Mouse (Mus musculus): ENCODE measurements at regions not wholly inside any gene's neighbourhood (a gene's known extent, or its start where the extent isn't known, plus 50 kb on each side); places are given as distances from the start of the nearest gene placed in this dataset.
"Not testable (repeated sequence)": the region's sequence is repeated elsewhere in the genome, so short reads cannot be mapped to it uniquely, and the experiment has no call there.

GRCm38 (mm10) chr7:111172061-111172460 lies 89.2 kb upstream of the Eif4g2 start:
- no peak for DNase-seq (ENCODE audit: low spot score)

- not testable (repeated sequence) for DNase-seq (ENCODE audit: low spot score)
Observed at GRCm38 (mm10) chr7:111168546-111169233, 85.9 kb upstream of the Eif4g2 start.

- no peak for DNase-seq (ENCODE audit: low spot score)
Observed at GRCm38 (mm10) chr7:111164994-111165393, 82.2 kb upstream of the Eif4g2 start.

- peak; percentile 19 for DNase-seq (ENCODE audit: low spot score)
Observed at GRCm38 (mm10) chr7:111164276-111164675, 81.4 kb upstream of the Eif4g2 start.

- no peak for DNase-seq (ENCODE audit: low spot score)
Observed at GRCm38 (mm10) chr7:111163861-111164260, 81.0 kb upstream of the Eif4g2 start.

GRCm38 (mm10) chr7:111163321-111163720 lies 80.5 kb upstream of the Eif4g2 start:
- no peak for DNase-seq (ENCODE audit: low spot score)

GRCm38 (mm10) chr7:111158791-111159286 lies 76.0 kb upstream of the Eif4g2 start:
- no peak for DNase-seq (ENCODE audit: low spot score)

GRCm38 (mm10) chr7:111157754-111158325 lies 75.0 kb upstream of the Eif4g2 start:
- DNase-seq (ENCODE audit: low spot score) = no peak

- peak; percentile 45 for DNase-seq (ENCODE audit: low spot score)
Observed at GRCm38 (mm10) chr7:111157287-111157686, 74.5 kb upstream of the Eif4g2 start.

GRCm38 (mm10) chr7:111156472-111157231 lies 73.8 kb upstream of the Eif4g2 start:
- DNase-seq (ENCODE audit: low spot score) = no peak

- DNase-seq (ENCODE audit: low spot score) = no peak
Observed at GRCm38 (mm10) chr7:111155995-111156394, 73.2 kb upstream of the Eif4g2 start.

GRCm38 (mm10) chr7:111154217-111154616 lies 71.4 kb upstream of the Eif4g2 start:
- no peak for DNase-seq (ENCODE audit: low spot score)

- DNase-seq (ENCODE audit: low spot score) = no peak
Observed at GRCm38 (mm10) chr7:111150540-111150939, 67.7 kb upstream of the Eif4g2 start.

GRCm38 (mm10) chr7:111150115-111150514 lies 67.3 kb upstream of the Eif4g2 start:
- no peak for DNase-seq (ENCODE audit: low spot score)

- DNase-seq (ENCODE audit: low spot score) = no peak
Observed at GRCm38 (mm10) chr7:111147593-111147992, 64.8 kb upstream of the Eif4g2 start.

GRCm38 (mm10) chr7:111146670-111147069 lies 63.8 kb upstream of the Eif4g2 start:
- no peak for DNase-seq (ENCODE audit: low spot score)

GRCm38 (mm10) chr7:111144216-111144615 lies 61.4 kb upstream of the Eif4g2 start:
- no peak for DNase-seq (ENCODE audit: low spot score)

- no peak for DNase-seq (ENCODE audit: low spot score)
Observed at GRCm38 (mm10) chr7:111141285-111141965, 58.6 kb upstream of the Eif4g2 start.

GRCm38 (mm10) chr7:111138038-111138437 lies 55.2 kb upstream of the Eif4g2 start:
- DNase-seq (ENCODE audit: low spot score) = no peak

- no peak for DNase-seq (ENCODE audit: low spot score)
Observed at GRCm38 (mm10) chr7:111136066-111136639, 53.3 kb upstream of the Eif4g2 start.

GRCm38 (mm10) chr7:111134496-111134895 lies 51.7 kb upstream of the Eif4g2 start:
- DNase-seq (ENCODE audit: low spot score) = no peak
